Comparison of ENCODE assay signal across 8 mouse cellular contexts in genomic region chr8:126667721-126668656, GRCm38 (mm10).
A peak's percentile ranks its signal among the peaks of the same experiment; 100 is the strongest.
DNase-seq lines count a peak whose midpoint lies in the region; ATAC-seq lines count a peak whose summit lies in the region.

No protein-coding gene starts in this region.

- ATAC-seq in embryonic facial prominence, embryonic 12.5 days (ENCODE audit: insufficient number of reproducible peaks, insufficient read depth, low FRiP score, low TSS enrichment): no peak
- ATAC-seq in midbrain, embryonic 14.5 days (ENCODE audit: low FRiP score, low TSS enrichment): peak; percentile 9; the same call in 1 of the 2 replicates
- ATAC-seq in megakaryocyte, adult 5-6 weeks (ENCODE audit: poor library complexity, severe bottlenecking): no peak

- WGBS in embryonic facial prominence, embryonic 12.5 days: 68% methylated on average over 16 of the region's 16 CpGs
- WGBS in midbrain, embryonic 14.5 days: 55% methylated on average over 16 of the region's 16 CpGs

- peaks cover 51% of the 10 kb centered on the region for H3K4me1 ChIP-seq in embryonic facial prominence, embryonic 12.5 days
- peaks cover 55% of the 10 kb centered on the region for H3K4me1 ChIP-seq in midbrain, embryonic 14.5 days (ENCODE audit: control insufficient read depth, insufficient read depth, low read length)

- H3K4me2 ChIP-seq in embryonic facial prominence, embryonic 12.5 days (replicated peaks): no peak overlapping the region
- H3K4me2 ChIP-seq in midbrain, embryonic 14.5 days (ENCODE audit: low read length): no peak overlapping the region

- H3K9ac ChIP-seq in embryonic facial prominence, embryonic 12.5 days: no peak overlapping the region
- no peak overlapping the region for H3K9ac ChIP-seq in midbrain, embryonic 14.5 days (replicated peaks; ENCODE audit: low read length)

- intact Hi-C loops in left cerebral cortex, postnatal 36 days (cut with DNase I): loop anchor here (1.0 to 5.0 kb wide), 5 partner anchors 68 to 214 kb away; no protein-coding TSS in a partner anchor

- no peak overlapping the region for H3K4me3 ChIP-seq in embryonic facial prominence, embryonic 12.5 days
- H3K4me3 ChIP-seq in midbrain, embryonic 14.5 days (replicated peaks; ENCODE audit: low read depth, low read length): no peak overlapping the region

- H3K27me3 ChIP-seq in embryonic facial prominence, embryonic 12.5 days: no peaks in the 10 kb centered on the region
- H3K27me3 ChIP-seq in midbrain, embryonic 14.5 days (ENCODE audit: control insufficient read depth, insufficient read depth, low read length): no peaks in the 10 kb centered on the region

- H3K9me3 ChIP-seq in embryonic facial prominence, embryonic 12.5 days: no peaks in the 10 kb centered on the region
- no peaks in the 10 kb centered on the region for H3K9me3 ChIP-seq in midbrain, embryonic 14.5 days (ENCODE audit: control insufficient read depth, low read length)

- DNase-seq in brain, adult 2 months (ENCODE audit: low read depth, low spot score): peak; percentile 95
- DNase-seq in heart, adult 18-20 months: peak; percentile 94 to 96
- peak; percentile 94 for DNase-seq in kidney, adult 11 months
- DNase-seq in left cerebral cortex, postnatal 36 days (ENCODE audit: low spot score in 2 of 2): peak; percentile 66 to 75
- peak; percentile 71 for DNase-seq in midbrain, embryonic 14.5 days
- peak; percentile 90 for DNase-seq in testis, postnatal 14 days (ENCODE audit: low spot score)

- no peaks in the 10 kb centered on the region for H3K36me3 ChIP-seq in embryonic facial prominence, embryonic 12.5 days
- H3K36me3 ChIP-seq in midbrain, embryonic 14.5 days (ENCODE audit: control insufficient read depth, insufficient read depth, low read length): no peaks in the 10 kb centered on the region

- H3K27ac ChIP-seq in embryonic facial prominence, embryonic 12.5 days: peak overlapping the region; percentile 97
- H3K27ac ChIP-seq in midbrain, embryonic 14.5 days (replicated peaks; ENCODE audit: low read depth, low read length): peak overlapping the region; percentile 94
